Mouse (Mus musculus): ENCODE results near the gene Ltb. TPM values are rescaled to one million over a fixed set of nuclear protein-coding genes. Genes with fewer than 3 reads are reported as not detected.

Ltb gene
- polyA plus RNA-seq, 1 experiment from 2014 or later, result 1.0 TPM

GRCm38 (mm10) chr17:35164218-35164567 is 30.0 kb upstream of the Ltb start:
- peaks cover 29% of the 10 kb centered on the region for H3K36me3 ChIP-seq (ENCODE audit: insufficient read depth, low read length)
- peak overlapping the region; percentile 99 for H3K9ac ChIP-seq (ENCODE audit: low read depth, low read length)
- H3K27me3 ChIP-seq (ENCODE audit: insufficient read depth, low read length), result no peaks in the 10 kb centered on the region
- under 1% methylated on average over 15 of the region's 28 CpGs for WGBS
- DNase-seq (ENCODE audit: low spot score) (peak; percentile 39), ATAC-seq (replicated peaks; ENCODE audit: low FRiP score, low read depth) (no peak)
- no peak for TF ChIP-seq CTCF (IDR thresholded peaks at IDR 0.05; ENCODE audit: low read depth)
- peak overlapping the region; percentile 82 for H3K4me2 ChIP-seq (ENCODE audit: low read length)
- peaks cover 23% of the 10 kb centered on the region; the same call in 1 of the 2 replicates for H3K4me1 ChIP-seq (replicated peaks; ENCODE audit: insufficient read depth, low read length)
- peak overlapping the region; percentile 100 for H3K4me3 ChIP-seq (replicated peaks; ENCODE audit: low read depth, low read length)
- H3K27ac ChIP-seq, result peak overlapping the region; percentile 98
- H3K9me3 ChIP-seq (replicated peaks; ENCODE audit: low read length), result no peaks in the 10 kb centered on the region

GRCm38 (mm10) chr17:35164568-35165450 is 29.4 kb upstream of the Ltb start, which contains the start of gene Prrc2a:
TSS of gene Prrc2a (minus strand) at chr17:35164897.
- Histone ChIP-seq H3K4me1 (replicated peaks; ENCODE audit: insufficient read depth, low read length) (peaks cover 23% of the 10 kb centered on the region; the same call in 1 of the 2 replicates), H3K9me3 (replicated peaks; ENCODE audit: low read length) (no peaks in the 10 kb centered on the region), H3K4me3 (replicated peaks; ENCODE audit: low read depth, low read length) (peak within 1 kb of the TSS; percentile 100), H3K9ac (ENCODE audit: low read depth, low read length) (peak within 1 kb of the TSS; percentile 99), H3K27ac (peak within 1 kb of the TSS; percentile 98), H3K4me2 (ENCODE audit: low read length) (peak within 1 kb of the TSS; percentile 82), H3K36me3 (ENCODE audit: insufficient read depth, low read length) (peaks cover 23% of the 10 kb centered on the region), H3K27me3 (ENCODE audit: insufficient read depth, low read length) (no peaks in the 10 kb centered on the region)
- TF ChIP-seq CTCF (IDR thresholded peaks at IDR 0.05; ENCODE audit: low read depth), result no peak
- peak; percentile 96 for ATAC-seq (replicated peaks; ENCODE audit: low FRiP score, low read depth)
- peak; percentile 100 for DNase-seq (ENCODE audit: low spot score)
- under 1% methylated on average over 66 of the region's 89 CpGs for WGBS

GRCm38 (mm10) chr17:35165451-35166155 is 28.6 kb upstream of the Ltb start:
- 17% methylated on average over 12 of the region's 12 CpGs for WGBS
- DNase-seq (ENCODE audit: low spot score), result no peak

GRCm38 (mm10) chr17:35166352-35167035 is 27.7 kb upstream of the Ltb start:
- H3K27me3 ChIP-seq (ENCODE audit: insufficient read depth, low read length), result no peaks in the 10 kb centered on the region
- H3K4me1 ChIP-seq (replicated peaks; ENCODE audit: insufficient read depth, low read length), result peaks cover 23% of the 10 kb centered on the region; the same call in 1 of the 2 replicates
- peaks cover 6% of the 10 kb centered on the region; the same call in 1 of the 2 replicates for H3K36me3 ChIP-seq (ENCODE audit: insufficient read depth, low read length)
- H3K9ac ChIP-seq (ENCODE audit: low read depth, low read length), result peak overlapping the region; percentile 52; the same call in 1 of the 2 replicates
- no peak overlapping the region for H3K4me3 ChIP-seq (replicated peaks; ENCODE audit: low read depth, low read length)
- peak overlapping the region; percentile 53; the same call in 1 of the 2 replicates for H3K4me2 ChIP-seq (ENCODE audit: low read length)
- no peak for ATAC-seq (replicated peaks; ENCODE audit: low FRiP score, low read depth)
- peak overlapping the region; percentile 98 for H3K27ac ChIP-seq
- TF ChIP-seq CTCF (IDR thresholded peaks at IDR 0.05; ENCODE audit: low read depth), result peak; percentile 83
- DNase-seq (ENCODE audit: low spot score), result peak; percentile 91
- no peaks in the 10 kb centered on the region for H3K9me3 ChIP-seq (replicated peaks; ENCODE audit: low read length)
- 59% methylated on average over 8 of the region's 8 CpGs for WGBS

More at GRCm38 (mm10) chr17:35165451-35166155, 28.6 kb upstream of the Ltb start:
- TF ChIP-seq CTCF (IDR thresholded peaks at IDR 0.05; ENCODE audit: low read depth), result no peak
- peak; percentile 82; the same call in 1 of the 2 replicates for ATAC-seq (replicated peaks; ENCODE audit: low FRiP score, low read depth)
- Histone ChIP-seq H3K27me3 (ENCODE audit: insufficient read depth, low read length) (no peaks in the 10 kb centered on the region), H3K9me3 (replicated peaks; ENCODE audit: low read length) (no peaks in the 10 kb centered on the region), H3K4me2 (ENCODE audit: low read length) (peak overlapping the region; percentile 53), H3K4me1 (replicated peaks; ENCODE audit: insufficient read depth, low read length) (peaks cover 23% of the 10 kb centered on the region; the same call in 1 of the 2 replicates), H3K9ac (ENCODE audit: low read depth, low read length) (peak overlapping the region; percentile 61), H3K4me3 (replicated peaks; ENCODE audit: low read depth, low read length) (peak overlapping the region; percentile 100), H3K27ac (peak overlapping the region; percentile 98), H3K36me3 (ENCODE audit: insufficient read depth, low read length) (peaks cover 15% of the 10 kb centered on the region)

GRCm38 (mm10) chr17:35167794-35168193 is 26.4 kb upstream of the Ltb start:
- H3K4me1 ChIP-seq (replicated peaks; ENCODE audit: insufficient read depth, low read length), result peaks cover 10% of the 10 kb centered on the region; the same call in 1 of the 2 replicates
- no peak overlapping the region for H3K27ac ChIP-seq
- ATAC-seq (replicated peaks; ENCODE audit: low FRiP score, low read depth) (no peak), DNase-seq (ENCODE audit: low spot score) (no peak)
- WGBS, result 89% methylated on average over 7 of the region's 7 CpGs
- no peaks in the 10 kb centered on the region for H3K27me3 ChIP-seq (ENCODE audit: insufficient read depth, low read length)
- H3K36me3 ChIP-seq (ENCODE audit: insufficient read depth, low read length), result no peaks in the 10 kb centered on the region
- no peak for TF ChIP-seq CTCF (IDR thresholded peaks at IDR 0.05; ENCODE audit: low read depth)
- H3K9me3 ChIP-seq (replicated peaks; ENCODE audit: low read length), result no peaks in the 10 kb centered on the region
- no peak overlapping the region for H3K4me2 ChIP-seq (ENCODE audit: low read length)
- no peak overlapping the region for H3K4me3 ChIP-seq (replicated peaks; ENCODE audit: low read depth, low read length)
- H3K9ac ChIP-seq (ENCODE audit: low read depth, low read length), result no peak overlapping the region

Measured in kidney, postnatal 0 days (tissue).